Mouse (Mus musculus) urinary bladder, postnatal 4 days (tissue): ENCODE data around the gene H2-Q7.
"Not testable (repeated sequence)": the region's sequence is repeated elsewhere in the genome, so short reads cannot be mapped to it uniquely, and the experiment has no call there.

Experiments
- DNase-seq, 2 experiments: peaks; one replicate each; pipeline ENCODE4 v3.0.0; 2021 to 2022; ENCODE audit warnings: low spot score in 2 of 2

Gene H2-Q7

GRCm38 (mm10) chr17:35438885-35439284, at the start of gene H2-Q7:
Gene H2-Q7 (plus strand): TSS chr17:35439155.
- DNase-seq, result peak; percentile 65 to 81

GRCm38 (mm10) chr17:35389796-35390195, 49.2 kb upstream of the H2-Q7 start:
- not testable (repeated sequence) for DNase-seq

- not testable (repeated sequence) for DNase-seq
Observed at GRCm38 (mm10) chr17:35392671-35393070, 46.3 kb upstream of the H2-Q7 start.

GRCm38 (mm10) chr17:35393864-35394800, 44.8 kb upstream of the H2-Q7 start:
- not testable (repeated sequence) for DNase-seq

GRCm38 (mm10) chr17:35396956-35397355, 42.0 kb upstream of the H2-Q7 start:
- not testable (repeated sequence) for DNase-seq

DNA sequence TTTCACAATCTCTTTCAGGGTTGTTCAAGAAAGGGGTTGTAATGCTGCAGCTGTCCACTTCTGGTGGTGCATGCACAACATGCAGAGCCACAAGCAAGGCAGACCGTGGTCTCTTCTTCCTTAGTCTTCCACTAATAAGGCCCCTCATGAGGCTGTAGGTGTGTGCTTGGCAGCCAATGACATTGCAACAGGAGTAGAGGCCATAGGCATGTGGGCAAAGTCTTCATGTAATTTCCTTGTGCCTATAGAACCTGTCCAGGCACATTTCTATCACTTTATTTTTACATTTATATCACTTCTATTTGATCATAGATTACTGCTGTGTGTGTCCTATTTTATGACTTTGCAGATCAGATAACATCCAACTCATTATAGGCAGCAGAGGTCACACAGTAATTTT, 25.9 kb upstream of the H2-Q7 start:
- not testable (repeated sequence) for DNase-seq

DNA sequence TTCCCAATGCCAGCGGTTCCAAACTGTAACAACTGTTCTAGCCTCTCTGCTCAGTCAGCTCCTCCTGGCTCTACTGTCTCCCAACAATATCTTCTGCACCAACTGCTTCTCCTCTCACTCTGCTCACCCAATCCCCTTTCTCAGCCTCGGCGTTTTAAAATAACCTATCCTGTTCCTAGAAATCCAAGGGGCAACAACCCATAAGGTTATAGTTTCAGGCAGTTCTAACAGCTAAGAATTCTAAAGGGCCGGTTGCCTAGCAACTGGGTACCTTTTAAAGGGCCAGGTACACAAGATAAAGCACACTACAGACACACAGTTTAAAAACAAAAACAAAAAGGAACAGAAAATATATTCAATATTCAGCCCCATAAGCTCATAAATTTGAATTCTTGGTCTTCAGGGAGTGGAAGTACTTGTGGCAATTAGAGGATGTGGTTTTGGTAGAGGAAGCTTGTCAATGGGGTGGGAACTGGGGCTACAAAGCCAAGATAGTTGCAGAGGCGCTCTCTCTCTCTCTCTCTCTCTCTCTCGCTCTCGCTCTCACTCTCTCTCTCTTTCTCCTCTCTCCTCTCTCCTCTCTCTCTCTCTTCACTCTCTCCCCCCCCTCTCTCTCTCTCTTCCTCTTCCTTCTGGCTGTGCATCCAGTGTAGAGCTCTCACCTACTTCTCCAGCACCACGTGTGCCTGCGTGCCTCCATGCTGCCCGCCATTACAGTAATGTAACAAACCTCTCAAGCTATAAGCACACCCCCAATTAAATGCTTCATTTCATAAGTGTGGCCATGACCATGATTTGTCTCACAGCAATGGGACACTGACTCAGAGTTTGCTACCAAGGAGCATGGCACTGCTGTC, 23.5 kb upstream of the H2-Q7 start:
- DNase-seq, result not testable (repeated sequence)

DNA sequence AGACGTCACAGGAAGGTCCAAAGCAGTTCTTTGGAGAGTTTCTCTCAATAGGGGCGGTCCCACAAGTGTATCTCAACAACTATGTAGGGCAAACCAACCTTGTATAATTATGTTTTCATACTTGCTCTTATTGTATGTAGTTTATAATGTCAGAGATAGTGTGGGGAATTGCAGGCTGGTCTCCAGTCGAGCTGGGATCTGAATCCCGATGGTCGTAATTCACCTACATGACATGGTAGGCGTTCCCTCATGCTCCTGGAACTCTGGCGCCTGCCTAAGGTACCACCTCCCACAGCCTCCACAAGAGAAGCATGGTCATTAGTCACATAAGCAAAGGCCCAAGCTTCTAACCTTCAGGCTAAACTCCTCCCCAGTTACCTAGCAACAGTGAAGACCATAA, 20.2 kb upstream of the H2-Q7 start:
- DNase-seq, result peak in 1 of 2 experiments; percentile 55

- not testable (repeated sequence) for DNase-seq
Observed at GRCm38 (mm10) chr17:35419564-35419963, 19.4 kb upstream of the H2-Q7 start.

DNA sequence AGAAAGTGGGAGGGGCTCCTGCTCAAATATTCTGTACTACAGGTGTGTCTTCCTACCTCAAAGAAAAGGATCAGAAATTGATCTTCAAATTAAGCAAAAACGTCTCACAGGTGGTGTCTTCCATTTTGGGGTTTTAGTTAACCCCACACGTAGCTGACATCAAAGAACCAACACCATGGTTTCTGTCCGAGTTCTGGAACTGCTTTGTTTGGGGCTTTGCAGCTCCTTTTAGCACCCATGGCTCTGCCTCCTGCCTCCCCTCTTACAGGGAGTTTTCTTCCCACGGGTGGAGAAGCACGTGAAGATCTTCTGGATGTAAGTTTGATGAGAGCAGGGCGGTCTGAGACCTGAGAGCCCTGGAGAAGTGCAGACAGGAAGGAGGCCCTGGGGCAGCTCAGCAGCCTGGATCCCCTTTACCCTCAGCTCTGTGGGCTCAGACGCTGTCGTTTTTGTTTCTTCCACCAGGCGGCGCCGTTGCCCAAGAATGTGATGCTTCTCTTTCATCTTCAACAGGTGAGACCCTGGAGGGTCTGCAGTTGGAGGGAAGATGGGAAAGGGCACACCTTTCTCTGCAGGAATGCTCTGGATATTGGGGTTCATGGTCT, 18.6 kb upstream of the H2-Q7 start:
- DNase-seq, result not testable (repeated sequence)

- DNase-seq, result not testable (repeated sequence)
Observed at GRCm38 (mm10) chr17:35421331-35421730, 17.6 kb upstream of the H2-Q7 start.

GRCm38 (mm10) chr17:35422360-35422759, 16.6 kb upstream of the H2-Q7 start:
- DNase-seq, result peak in 1 of 2 experiments; percentile 19

DNA sequence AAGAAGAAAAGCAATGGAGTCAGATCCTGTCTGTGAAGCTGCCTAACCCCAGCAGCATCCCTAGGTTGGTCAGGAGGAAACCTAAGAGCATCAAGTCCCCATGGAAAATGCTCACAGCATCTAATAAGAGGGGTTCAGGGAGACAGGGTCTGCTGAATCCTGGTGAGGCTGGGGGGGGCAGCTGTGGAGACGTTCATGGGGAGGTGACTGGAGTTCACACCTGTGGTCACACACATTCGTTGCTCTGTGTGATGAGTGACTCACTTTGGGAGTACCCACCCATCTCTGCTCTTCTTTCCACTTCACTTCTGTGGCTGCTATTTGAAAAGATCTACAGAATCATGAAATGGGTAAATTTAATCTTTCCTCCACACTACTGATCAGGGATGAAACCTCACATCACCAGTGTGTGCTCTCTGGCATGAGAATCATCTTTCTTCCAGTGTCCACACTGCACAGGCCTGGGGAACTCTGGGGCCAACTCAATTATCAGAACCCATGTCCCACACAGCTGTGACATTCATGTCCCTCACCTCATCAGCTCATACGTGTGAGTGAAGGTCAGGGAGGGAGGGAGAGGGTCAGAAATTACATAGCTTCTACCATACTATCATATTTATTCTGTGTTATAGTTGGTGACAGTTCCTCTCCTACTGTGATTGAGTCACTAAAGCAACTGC, 15.7 kb upstream of the H2-Q7 start:
- peak in 1 of 2 experiments; percentile 53 for DNase-seq

- peak in 1 of 2 experiments; percentile 49 for DNase-seq
Observed at GRCm38 (mm10) chr17:35424106-35424505, 14.8 kb upstream of the H2-Q7 start.

DNA sequence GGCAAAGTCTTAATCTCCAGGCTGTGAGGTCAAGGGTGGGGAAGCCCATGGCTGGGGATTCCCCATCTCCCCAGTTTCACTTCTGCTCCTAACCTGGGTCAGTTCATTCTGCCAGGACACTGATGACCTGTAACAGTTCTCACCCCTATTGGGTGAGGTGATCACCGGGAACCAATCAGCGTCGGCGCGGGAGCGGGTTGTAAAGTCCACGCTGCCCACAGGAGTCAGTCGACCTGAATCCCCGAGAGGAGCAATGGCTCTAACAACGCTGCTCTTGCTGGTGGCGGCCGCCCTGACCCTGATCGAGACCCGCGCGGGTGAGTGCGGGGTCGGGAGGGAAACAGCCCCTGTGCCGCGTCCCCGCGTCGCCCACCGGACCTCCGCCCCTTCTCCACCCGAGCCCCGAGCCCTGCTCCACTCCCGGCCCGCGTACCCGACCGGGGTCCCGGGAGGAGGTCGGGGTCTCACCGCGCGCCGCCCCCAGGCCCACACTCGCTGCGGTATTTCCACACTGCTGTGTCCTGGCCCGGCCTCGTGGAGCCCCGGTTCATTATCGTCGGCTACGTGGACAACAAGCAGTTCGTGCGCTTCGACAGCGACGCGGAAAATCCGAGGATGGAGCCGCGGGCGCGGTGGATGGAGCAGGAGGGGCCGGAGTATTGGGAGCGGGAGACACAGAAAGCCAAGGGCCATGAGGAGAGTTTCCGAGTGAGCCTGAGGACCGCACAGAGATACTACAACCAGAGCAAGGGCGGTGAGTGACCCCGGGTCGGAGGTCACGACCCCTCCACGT, 14.1 kb upstream of the H2-Q7 start, which contains the start of gene H2-Q6:
Gene H2-Q6 (plus strand): TSS at position 227 of the 793 bp plus-strand sequence.
- DNase-seq, result peak in 1 of 2 experiments; percentile 68

GRCm38 (mm10) chr17:35425474-35425873, 13.5 kb upstream of the H2-Q7 start:
- DNase-seq, result peak in 1 of 2 experiments; percentile 60

GRCm38 (mm10) chr17:35428883-35429282, 10.1 kb upstream of the H2-Q7 start:
- DNase-seq, result peak in 1 of 2 experiments; percentile 42

DNA sequence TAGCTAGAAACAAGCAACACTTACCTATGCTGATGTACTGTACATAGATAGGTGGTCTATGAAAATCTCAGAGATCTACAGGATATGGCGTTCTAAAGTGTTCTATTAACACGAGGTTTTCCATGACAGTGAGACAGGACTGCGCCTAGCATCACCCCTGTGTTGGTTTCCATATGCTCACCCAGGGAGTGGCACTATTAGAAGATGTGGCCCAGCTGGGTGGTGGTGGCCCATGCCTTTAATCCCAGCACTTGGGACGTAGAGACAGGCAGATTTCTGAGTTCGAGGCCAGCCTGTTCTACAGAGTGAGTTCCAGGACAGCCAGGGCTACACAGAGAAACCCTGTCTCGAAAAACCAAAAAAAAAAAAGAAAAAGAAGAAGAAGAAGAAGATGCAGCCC, 8.3 kb upstream of the H2-Q7 start:
- peak in 1 of 2 experiments; percentile 52 for DNase-seq

- peak in 1 of 2 experiments; percentile 49 for DNase-seq
Observed at GRCm38 (mm10) chr17:35432167-35432566, 6.8 kb upstream of the H2-Q7 start.

DNA sequence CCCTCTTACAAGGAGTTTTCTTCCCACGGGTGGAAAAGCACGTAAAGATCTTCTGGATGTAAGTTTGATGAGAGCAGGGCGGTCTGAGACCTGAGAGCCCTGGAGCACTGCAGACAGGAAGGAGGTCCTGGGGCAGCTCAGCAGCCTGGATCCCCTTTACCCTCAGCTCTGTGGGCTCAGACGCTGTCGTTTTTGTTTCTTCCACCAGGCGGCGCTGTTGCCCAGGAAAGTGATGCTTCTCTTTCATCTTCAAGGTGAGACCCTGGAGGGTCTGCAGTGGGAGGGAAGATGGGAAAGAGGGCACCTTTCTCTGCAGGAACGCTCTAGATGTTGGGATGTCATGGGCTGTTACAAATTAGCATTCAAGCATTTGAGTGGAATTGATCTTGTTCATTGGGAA, 4.1 kb upstream of the H2-Q7 start:
- DNase-seq, result peak in 1 of 2 experiments; percentile 58
